Mouse (Mus musculus) hindbrain, embryonic 15.5 days (tissue): ENCODE measurements around the gene Tex9. TPM values are rescaled to one million over a fixed set of nuclear protein-coding genes. Genes with fewer than 3 reads are reported as not detected.

ENCODE experiments used
- ATAC-seq: fragments of 200-750 bp; cut with Nextera tagmentation; 2 replicates; pipeline ENCODE4 v1.8.0; 2017; ENCODE audit warnings: low read depth, moderate number of reproducible peaks, moderate TSS enrichment; ENCODE audit not compliant: low FRiP score
- H3K27ac ChIP-seq: fragments of 300-500 bp; sonication (generic); replicated peaks from 2 replicates; pipeline ENCODE4 v1.5.1; 2015; ENCODE audit warnings: mild to moderate bottlenecking, inconsistent platforms
- H3K27me3 ChIP-seq: fragments of 300-500 bp; sonication (generic); 2 replicates; pipeline ENCODE4 v1.6.1; 2015; ENCODE audit warnings: control low read depth, inconsistent platforms
- H3K36me3 ChIP-seq: fragments of 300-500 bp; sonication (generic); 2 replicates; pipeline ENCODE4 v1.6.1; 2015; ENCODE audit warnings: control low read depth, inconsistent platforms
- H3K4me1 ChIP-seq: fragments of 300-500 bp; sonication (generic); replicated peaks from 2 replicates; pipeline ENCODE4 v1.6.1; 2015; ENCODE audit warnings: control low read depth, inconsistent platforms
- H3K4me2 ChIP-seq: fragments of 300-500 bp; sonication (generic); 2 replicates; pipeline ENCODE4 v1.6.1; 2015; ENCODE audit warnings: moderate library complexity, mild to moderate bottlenecking, inconsistent platforms
- H3K4me3 ChIP-seq: fragments of 300-500 bp; sonication (generic); 2 replicates; pipeline ENCODE4 v1.5.1; 2015; ENCODE audit warnings: mild to moderate bottlenecking, inconsistent platforms
- H3K9ac ChIP-seq: fragments of 300-500 bp; sonication (generic); 2 replicates; pipeline ENCODE4 v1.6.1; 2015; ENCODE audit warnings: inconsistent platforms
- H3K9me3 ChIP-seq: fragments of 300-500 bp; sonication (generic); 2 replicates; pipeline ENCODE4 v1.6.1; 2016; ENCODE audit warnings: control low read depth, inconsistent platforms
- WGBS: fragments of 180-500 bp; shearing (Covaris S2); methylation state at CpG from one replicate; pipeline ENCODE4 v1.1.7; 2015; 5-methylcytosine and 5-hydroxymethylcytosine counted together
- polyA plus RNA-seq: library from polyadenylated mRNA; unstranded; fragments of >200 nt; fragmentation: Nextera tagmentation; extraction: Ambion mirVana; gene quantifications from 2 replicates; pipeline ENCODE4 v1.2.1, GENCODE M21; 2015

Gene Tex9
- polyA plus RNA-seq, 1 experiment from 2014 or later = 28.8 TPM

GRCm38 (mm10) chr9:72450363-72450762 lies 41.6 kb downstream of the Tex9 start:
- Histone ChIP-seq H3K4me3 (no peak overlapping the region), H3K36me3 (no peaks in the 10 kb centered on the region), H3K27ac (no peak overlapping the region), H3K4me1 (no peaks in the 10 kb centered on the region), H3K9me3 (no peaks in the 10 kb centered on the region), H3K4me2 (no peak overlapping the region), H3K9ac (no peak overlapping the region), H3K27me3 (no peaks in the 10 kb centered on the region)
- 93% methylated on average over 1 of the region's 1 CpGs for WGBS
- no peak for ATAC-seq

DNA sequence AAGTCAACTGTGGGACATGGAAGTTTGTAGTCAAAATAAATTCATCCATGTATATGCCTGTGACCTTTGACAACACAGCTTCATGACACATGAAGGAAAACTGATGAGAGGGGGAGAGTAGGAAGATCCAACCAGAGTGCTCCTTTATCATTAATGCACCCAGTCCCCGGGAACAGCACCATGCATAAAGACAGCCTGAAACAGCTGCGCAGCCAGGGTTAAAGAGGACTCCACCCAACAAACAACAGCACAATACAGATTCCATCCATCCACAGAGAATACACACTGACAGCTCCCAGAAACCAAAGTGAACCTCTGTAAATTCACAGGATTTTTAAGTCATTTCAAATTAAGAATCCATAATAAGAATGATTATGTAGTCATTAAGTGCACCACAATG lies 42.2 kb downstream of the Tex9 start:
- no peak overlapping the region for H3K9ac ChIP-seq
- no peak overlapping the region for H3K27ac ChIP-seq
- no peak overlapping the region for H3K4me3 ChIP-seq
- H3K4me2 ChIP-seq = no peak overlapping the region
- WGBS = 71% methylated on average over 2 of the region's 2 CpGs
- no peaks in the 10 kb centered on the region for H3K4me1 ChIP-seq
- no peaks in the 10 kb centered on the region for H3K27me3 ChIP-seq
- no peaks in the 10 kb centered on the region for H3K9me3 ChIP-seq
- ATAC-seq = no peak
- no peaks in the 10 kb centered on the region for H3K36me3 ChIP-seq

GRCm38 (mm10) chr9:72449367-72449766 lies 42.6 kb downstream of the Tex9 start:
- H3K4me2 ChIP-seq = no peak overlapping the region
- H3K9me3 ChIP-seq = no peaks in the 10 kb centered on the region
- H3K36me3 ChIP-seq = no peaks in the 10 kb centered on the region
- no peaks in the 10 kb centered on the region for H3K4me1 ChIP-seq
- ATAC-seq = no peak
- no peaks in the 10 kb centered on the region for H3K27me3 ChIP-seq
- H3K9ac ChIP-seq = no peak overlapping the region
- no peak overlapping the region for H3K4me3 ChIP-seq
- WGBS = 82% methylated on average over 7 of the region's 7 CpGs
- H3K27ac ChIP-seq = no peak overlapping the region

DNA sequence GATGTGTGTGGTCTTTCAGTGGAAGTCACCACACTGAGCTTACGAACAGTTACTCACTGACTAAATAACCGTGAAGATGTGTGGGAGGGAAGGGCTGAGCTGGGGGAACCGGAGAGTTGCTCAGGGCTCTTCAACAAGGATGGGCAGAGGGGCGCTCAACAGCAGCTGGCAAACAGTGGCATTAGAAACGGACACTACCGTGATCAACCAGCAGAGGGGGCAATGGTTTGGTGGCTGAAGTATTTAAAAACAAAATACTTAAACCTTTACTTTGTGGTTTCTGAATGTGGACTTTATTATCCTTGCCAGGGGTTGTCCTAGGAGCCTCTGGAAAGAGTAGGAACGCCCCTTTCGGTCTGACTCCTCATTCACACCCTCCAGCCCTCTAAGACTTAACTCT lies 44.0 kb downstream of the Tex9 start:
- H3K9ac ChIP-seq = no peak overlapping the region
- 45% methylated on average over 8 of the region's 8 CpGs for WGBS
- H3K4me3 ChIP-seq = no peak overlapping the region
- no peak overlapping the region for H3K27ac ChIP-seq
- no peaks in the 10 kb centered on the region for H3K36me3 ChIP-seq
- no peaks in the 10 kb centered on the region for H3K9me3 ChIP-seq
- ATAC-seq = no peak
- no peaks in the 10 kb centered on the region for H3K4me1 ChIP-seq
- H3K27me3 ChIP-seq = no peaks in the 10 kb centered on the region
- H3K4me2 ChIP-seq = no peak overlapping the region

DNA sequence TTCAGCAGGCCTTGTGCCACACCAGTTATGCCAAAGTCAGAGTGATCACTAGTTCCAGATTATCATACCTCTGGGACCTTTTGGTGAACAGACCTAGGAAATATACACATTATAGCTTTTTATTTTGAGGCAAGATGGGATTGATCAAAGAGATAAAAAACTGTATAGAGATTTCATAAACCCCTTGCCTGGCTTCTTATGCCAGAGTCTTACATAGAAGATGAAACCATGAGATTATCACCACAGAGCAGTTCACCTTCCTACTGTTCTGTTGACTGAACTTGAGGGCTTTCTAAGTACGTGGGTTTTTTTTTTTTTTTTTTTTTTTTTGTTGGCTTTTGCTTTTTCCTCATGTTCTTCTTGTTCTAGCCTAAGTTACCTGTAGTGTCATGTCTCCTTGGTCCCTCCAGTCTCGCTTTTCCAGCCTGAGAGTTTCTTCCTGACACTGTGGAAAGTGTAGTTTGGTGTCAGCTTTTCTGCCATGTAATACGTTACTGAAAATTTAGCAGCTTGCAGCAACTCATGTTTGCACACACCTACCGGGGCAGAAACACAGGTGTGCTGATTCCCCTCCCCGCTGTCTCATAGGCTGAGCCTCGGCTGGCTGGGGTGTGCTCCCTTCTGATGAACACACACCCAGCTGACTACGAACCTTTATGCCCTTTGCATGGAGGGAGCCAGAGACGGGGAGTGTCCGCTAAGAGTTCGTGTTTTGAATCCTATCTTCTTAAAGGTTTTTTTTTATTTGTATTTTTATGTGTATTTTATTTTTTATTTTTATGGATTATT lies 49.9 kb downstream of the Tex9 start:
- Histone ChIP-seq H3K36me3 (no peaks in the 10 kb centered on the region), H3K4me2 (no peak overlapping the region), H3K9me3 (no peaks in the 10 kb centered on the region), H3K27me3 (no peaks in the 10 kb centered on the region), H3K4me3 (no peak overlapping the region), H3K27ac (no peak overlapping the region), H3K4me1 (peaks cover 8% of the 10 kb centered on the region), H3K9ac (no peak overlapping the region)
- no peak for ATAC-seq
- 95% methylated on average over 10 of the region's 10 CpGs for WGBS

- ATAC-seq = no peak
- no peak overlapping the region for H3K4me2 ChIP-seq
- no peaks in the 10 kb centered on the region for H3K9me3 ChIP-seq
- H3K4me3 ChIP-seq = no peak overlapping the region
- peaks cover 8% of the 10 kb centered on the region for H3K4me1 ChIP-seq
- no peaks in the 10 kb centered on the region for H3K27me3 ChIP-seq
- H3K9ac ChIP-seq = no peak overlapping the region
- H3K36me3 ChIP-seq = no peaks in the 10 kb centered on the region
- H3K27ac ChIP-seq = no peak overlapping the region
- 78% methylated on average over 8 of the region's 8 CpGs for WGBS
Observed at GRCm38 (mm10) chr9:72440948-72441926, 50.8 kb downstream of the Tex9 start.

- no peak for ATAC-seq
- Histone ChIP-seq H3K4me3 (no peak overlapping the region), H3K27ac (no peak overlapping the region), H3K4me1 (peaks cover 8% of the 10 kb centered on the region), H3K9ac (no peak overlapping the region), H3K27me3 (no peaks in the 10 kb centered on the region), H3K9me3 (no peaks in the 10 kb centered on the region), H3K36me3 (no peaks in the 10 kb centered on the region), H3K4me2 (no peak overlapping the region)
- WGBS = 99% methylated on average over 4 of the region's 4 CpGs
Observed at GRCm38 (mm10) chr9:72440358-72440757, 51.7 kb downstream of the Tex9 start.

DNA sequence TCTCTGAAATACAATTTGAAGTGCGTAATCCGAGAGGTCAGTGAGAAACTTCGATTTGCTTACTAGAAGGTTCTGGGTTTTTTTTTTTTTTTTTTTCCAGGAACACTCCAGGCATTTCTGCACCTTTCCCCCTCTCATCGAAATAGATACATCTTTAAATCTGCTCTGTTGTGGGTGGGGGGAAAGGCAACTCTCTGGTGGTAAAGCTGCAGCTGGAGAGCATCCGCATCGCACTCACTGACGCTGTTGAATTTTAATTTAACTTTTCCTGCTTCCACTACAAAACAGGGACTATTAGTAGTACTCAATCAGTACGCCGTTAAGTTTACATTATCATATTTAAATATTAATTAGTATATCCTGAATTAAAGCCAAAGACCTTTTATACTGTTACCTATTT lies 53.3 kb downstream of the Tex9 start:
- no peaks in the 10 kb centered on the region for H3K27me3 ChIP-seq
- peaks cover 8% of the 10 kb centered on the region for H3K4me1 ChIP-seq
- no peak for ATAC-seq
- H3K4me3 ChIP-seq = peak overlapping the region; percentile 59
- peak overlapping the region; percentile 45 for H3K9ac ChIP-seq
- H3K9me3 ChIP-seq = no peaks in the 10 kb centered on the region
- WGBS = 2% methylated on average over 9 of the region's 9 CpGs
- H3K36me3 ChIP-seq = no peaks in the 10 kb centered on the region
- no peak overlapping the region for H3K27ac ChIP-seq
- peak overlapping the region; percentile 96 for H3K4me2 ChIP-seq

DNA sequence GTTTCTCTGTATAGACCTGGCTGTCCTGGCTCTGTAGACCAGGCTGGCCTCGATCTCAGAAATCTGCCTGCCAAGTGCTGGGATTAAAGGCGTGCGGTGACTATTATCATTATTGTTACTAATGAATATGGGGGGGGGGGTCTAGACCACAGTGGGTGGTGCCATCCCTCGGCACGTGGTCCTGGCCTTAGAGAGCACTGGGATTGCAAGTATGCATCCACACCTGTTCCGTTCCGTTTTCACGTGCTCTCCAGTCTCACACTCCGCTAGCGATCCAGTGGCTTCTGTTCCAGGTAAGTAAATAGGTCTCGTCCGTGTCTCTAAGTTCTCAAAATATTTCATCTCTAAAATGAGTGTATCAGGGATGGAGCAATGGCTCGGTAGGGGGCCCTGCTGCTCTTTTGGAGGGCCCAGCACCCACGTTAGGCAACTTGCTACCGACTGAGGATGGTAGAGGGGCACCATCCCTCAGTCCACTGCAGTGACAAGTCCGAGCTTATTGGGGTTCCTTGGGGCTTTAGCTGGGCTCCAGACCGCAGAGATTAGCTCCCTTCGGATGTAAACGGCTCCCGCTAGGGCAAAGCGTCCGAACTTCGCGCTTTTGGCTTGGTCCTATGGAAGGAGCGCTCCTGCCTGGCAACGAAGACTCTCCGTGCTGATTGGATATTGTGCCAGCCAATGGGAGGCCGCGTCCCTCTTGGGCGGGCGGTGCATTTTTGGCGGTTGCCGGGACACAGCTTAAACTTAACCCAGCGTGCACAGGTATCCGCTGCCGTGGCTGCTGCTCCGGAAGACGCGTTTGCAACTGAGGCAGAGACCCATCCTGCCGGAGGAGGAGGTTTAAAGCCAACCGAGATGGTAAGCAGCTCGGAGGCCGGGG lies 54.0 kb downstream of the Tex9 start, which contains the start of gene Mns1:
TSS of gene Mns1 (plus strand) at position 190 of the 880 bp plus-strand sequence.
- Histone ChIP-seq H3K27me3 (no peaks in the 10 kb centered on the region), H3K4me3 (peak within 1 kb of the TSS; percentile 59), H3K27ac (no peak within 1 kb of the TSS), H3K9me3 (no peaks in the 10 kb centered on the region), H3K4me2 (peak within 1 kb of the TSS; percentile 96), H3K9ac (peak within 1 kb of the TSS; percentile 45), H3K4me1 (peaks cover 8% of the 10 kb centered on the region), H3K36me3 (no peaks in the 10 kb centered on the region)
- ATAC-seq = peak; percentile 99
- WGBS = 2% methylated on average over 43 of the region's 43 CpGs

GRCm38 (mm10) chr9:72434876-72435275 lies 57.1 kb downstream of the Tex9 start:
- H3K4me1 ChIP-seq = peaks cover 8% of the 10 kb centered on the region
- no peak for ATAC-seq
- no peak overlapping the region for H3K4me3 ChIP-seq
- WGBS = 52% methylated on average over 9 of the region's 9 CpGs
- H3K4me2 ChIP-seq = no peak overlapping the region
- H3K27me3 ChIP-seq = no peaks in the 10 kb centered on the region
- no peaks in the 10 kb centered on the region for H3K9me3 ChIP-seq
- H3K27ac ChIP-seq = no peak overlapping the region
- no peaks in the 10 kb centered on the region for H3K36me3 ChIP-seq
- no peak overlapping the region for H3K9ac ChIP-seq

GRCm38 (mm10) chr9:72427861-72428260 lies 64.2 kb downstream of the Tex9 start:
- H3K9ac ChIP-seq = no peak overlapping the region
- no peaks in the 10 kb centered on the region for H3K9me3 ChIP-seq
- 67% methylated on average over 4 of the region's 4 CpGs for WGBS
- H3K36me3 ChIP-seq = no peaks in the 10 kb centered on the region
- no peak for ATAC-seq
- H3K4me1 ChIP-seq = peaks cover 18% of the 10 kb centered on the region; the same call in 1 of the 2 replicates
- no peaks in the 10 kb centered on the region for H3K27me3 ChIP-seq
- no peak overlapping the region for H3K27ac ChIP-seq
- no peak overlapping the region for H3K4me2 ChIP-seq
- no peak overlapping the region for H3K4me3 ChIP-seq
